Mouse (Mus musculus): ENCODE measurements around the gene Ube2z. TPM values are rescaled to one million over a fixed set of nuclear protein-coding genes. Genes with fewer than 3 reads are reported as not detected.

Ube2z gene
- polyA plus RNA-seq, 1 experiment from 2014 or later, result 22.3 TPM

DNA sequence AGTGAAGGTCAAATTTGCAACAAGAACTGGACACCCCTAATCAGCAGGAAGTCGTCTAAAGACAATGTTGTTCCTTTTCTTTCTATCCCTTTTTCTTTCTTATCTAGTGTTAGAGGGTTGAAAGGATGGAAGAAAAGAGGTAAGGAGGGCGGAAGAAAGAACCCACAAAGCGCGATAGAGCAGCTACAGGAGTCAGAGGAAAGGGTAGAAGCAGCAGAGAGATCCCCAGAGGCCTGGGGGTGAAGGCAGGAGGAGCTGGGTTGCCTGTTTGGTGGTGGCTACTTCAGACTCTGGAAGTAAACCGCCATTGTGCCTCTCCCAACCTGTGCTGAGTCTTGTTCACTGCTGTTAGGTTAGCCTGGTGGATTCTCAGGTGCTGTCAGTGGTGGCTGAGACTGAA is 37.1 kb downstream of the Ube2z start:
- ATAC-seq (ENCODE audit: low FRiP score) (no peak), DNase-seq (ENCODE audit: low spot score, missing footprints) (peak; percentile 75)
- H3K4me1 ChIP-seq (ENCODE audit: control insufficient read depth, insufficient read depth, low read length), result no peaks in the 10 kb centered on the region
- no peaks in the 10 kb centered on the region for H3K36me3 ChIP-seq (ENCODE audit: control insufficient read depth, insufficient read depth, low read length)
- no peak overlapping the region for H3K27ac ChIP-seq (ENCODE audit: low read depth, low read length)
- H3K4me2 ChIP-seq, result no peak overlapping the region
- H3K9me3 ChIP-seq (ENCODE audit: control insufficient read depth, low read length), result no peaks in the 10 kb centered on the region
- no peak overlapping the region for H3K4me3 ChIP-seq (ENCODE audit: low read depth, low read length)
- 65% methylated on average over 5 of the region's 5 CpGs for WGBS
- no peak overlapping the region for H3K9ac ChIP-seq (ENCODE audit: low read length)
- no peaks in the 10 kb centered on the region for H3K27me3 ChIP-seq (ENCODE audit: control insufficient read depth, insufficient read depth, low read length)

DNA sequence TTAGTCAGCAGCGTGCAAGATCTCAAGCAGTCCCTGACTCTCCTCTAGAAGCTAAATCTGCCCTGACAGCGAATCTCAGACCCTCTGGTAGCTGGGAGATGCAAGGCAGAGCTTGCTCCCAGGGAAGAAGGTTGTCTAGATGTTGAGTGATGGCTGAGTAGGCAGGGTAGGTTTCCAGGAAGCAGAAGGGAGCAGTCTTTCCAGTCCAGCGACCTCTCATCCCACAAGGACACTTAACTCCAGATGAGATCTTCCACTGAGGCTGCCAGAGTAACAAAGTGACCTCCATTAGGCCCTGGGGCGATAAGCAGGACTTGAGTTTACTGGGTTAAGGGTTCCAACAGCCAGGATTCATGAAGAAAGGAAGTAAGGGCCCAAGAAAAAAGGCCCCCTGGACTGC is 44.6 kb downstream of the Ube2z start:
- WGBS, result 88% methylated on average over 4 of the region's 4 CpGs
- no peak for ATAC-seq (ENCODE audit: low FRiP score)
- Histone ChIP-seq H3K36me3 (ENCODE audit: control insufficient read depth, insufficient read depth, low read length) (no peaks in the 10 kb centered on the region), H3K4me1 (ENCODE audit: control insufficient read depth, insufficient read depth, low read length) (no peaks in the 10 kb centered on the region), H3K4me3 (ENCODE audit: low read depth, low read length) (no peak overlapping the region), H3K4me2 (no peak overlapping the region), H3K9ac (ENCODE audit: low read length) (no peak overlapping the region), H3K9me3 (ENCODE audit: control insufficient read depth, low read length) (no peaks in the 10 kb centered on the region), H3K27ac (ENCODE audit: low read depth, low read length) (no peak overlapping the region), H3K27me3 (ENCODE audit: control insufficient read depth, insufficient read depth, low read length) (no peaks in the 10 kb centered on the region)
- DNase-seq (ENCODE audit: low spot score, missing footprints), result peak; percentile 61

DNA sequence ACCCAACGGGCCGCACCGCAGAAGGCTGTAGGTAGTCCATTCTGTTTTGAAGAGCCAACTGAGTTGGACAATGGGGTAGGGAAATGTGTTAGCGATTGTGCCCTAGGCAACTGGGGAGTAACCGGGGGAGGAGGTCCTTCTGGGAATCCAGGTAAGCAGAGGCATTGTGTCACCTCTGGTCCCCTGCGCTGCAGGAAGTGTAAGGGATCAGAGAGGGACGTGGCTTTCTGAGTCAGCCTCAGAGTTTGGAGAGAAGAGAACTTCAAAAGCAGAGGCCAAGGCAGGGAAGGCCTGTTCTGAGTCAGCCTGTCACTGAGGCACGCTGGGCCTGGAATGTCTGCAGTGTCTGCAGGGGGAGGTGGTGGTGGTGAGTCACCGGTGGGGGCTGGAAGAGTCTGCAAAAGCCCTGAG is 47.2 kb downstream of the Ube2z start:
- Histone ChIP-seq H3K36me3 (ENCODE audit: control insufficient read depth, insufficient read depth, low read length) (no peaks in the 10 kb centered on the region), H3K4me2 (no peak overlapping the region), H3K9me3 (ENCODE audit: control insufficient read depth, low read length) (no peaks in the 10 kb centered on the region), H3K27ac (ENCODE audit: low read depth, low read length) (no peak overlapping the region), H3K4me3 (ENCODE audit: low read depth, low read length) (no peak overlapping the region), H3K9ac (ENCODE audit: low read length) (no peak overlapping the region), H3K4me1 (ENCODE audit: control insufficient read depth, insufficient read depth, low read length) (0 out of 2 replicates have a peak, but pooled peaks cover under 1% of the 10 kb centered on the region), H3K27me3 (ENCODE audit: control insufficient read depth, insufficient read depth, low read length) (no peaks in the 10 kb centered on the region)
- DNase-seq (ENCODE audit: low spot score, missing footprints), result peak; percentile 85
- 16% methylated on average over 9 of the region's 9 CpGs for WGBS
- no peak for ATAC-seq (ENCODE audit: low FRiP score)

GRCm38 (mm10) chr11:96015421-96015820 is 49.8 kb downstream of the Ube2z start:
- H3K4me1 ChIP-seq (ENCODE audit: control insufficient read depth, insufficient read depth, low read length), result peaks cover 8% of the 10 kb centered on the region; the same call in 1 of the 2 replicates
- ATAC-seq (ENCODE audit: low FRiP score) (no peak), DNase-seq (ENCODE audit: low spot score, missing footprints) (peak; percentile 69)
- no peak overlapping the region for H3K4me2 ChIP-seq
- no peaks in the 10 kb centered on the region for H3K27me3 ChIP-seq (ENCODE audit: control insufficient read depth, insufficient read depth, low read length)
- H3K9ac ChIP-seq (ENCODE audit: low read length), result no peak overlapping the region
- 59% methylated on average over 5 of the region's 5 CpGs for WGBS
- H3K36me3 ChIP-seq (ENCODE audit: control insufficient read depth, insufficient read depth, low read length), result no peaks in the 10 kb centered on the region
- no peak overlapping the region for H3K4me3 ChIP-seq (ENCODE audit: low read depth, low read length)
- H3K9me3 ChIP-seq (ENCODE audit: control insufficient read depth, low read length), result no peaks in the 10 kb centered on the region
- no peak overlapping the region for H3K27ac ChIP-seq (ENCODE audit: low read depth, low read length)

DNA sequence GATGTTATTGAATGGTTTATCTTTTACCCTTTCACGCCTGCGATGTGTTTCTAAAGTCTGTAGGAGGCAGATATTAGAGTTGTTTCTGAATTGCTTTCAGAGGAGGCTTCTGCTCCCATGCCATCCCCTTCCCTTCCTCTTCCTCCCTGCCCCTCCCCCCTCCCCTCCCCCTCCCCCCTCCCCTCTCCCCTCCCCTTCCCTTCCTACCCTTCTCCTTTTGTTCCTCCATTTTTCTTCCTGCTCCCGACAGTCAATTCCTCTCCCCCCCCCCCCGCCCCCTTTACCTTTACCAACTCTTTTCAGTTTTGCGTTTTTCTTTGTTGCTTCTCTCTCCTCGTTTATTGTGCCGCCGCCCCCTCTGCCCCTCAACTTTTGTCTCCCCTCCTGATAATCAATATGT is 53.2 kb downstream of the Ube2z start:
- H3K4me3 ChIP-seq (ENCODE audit: low read depth, low read length), result no peak overlapping the region; the same call in 1 of the 2 replicates

DNA sequence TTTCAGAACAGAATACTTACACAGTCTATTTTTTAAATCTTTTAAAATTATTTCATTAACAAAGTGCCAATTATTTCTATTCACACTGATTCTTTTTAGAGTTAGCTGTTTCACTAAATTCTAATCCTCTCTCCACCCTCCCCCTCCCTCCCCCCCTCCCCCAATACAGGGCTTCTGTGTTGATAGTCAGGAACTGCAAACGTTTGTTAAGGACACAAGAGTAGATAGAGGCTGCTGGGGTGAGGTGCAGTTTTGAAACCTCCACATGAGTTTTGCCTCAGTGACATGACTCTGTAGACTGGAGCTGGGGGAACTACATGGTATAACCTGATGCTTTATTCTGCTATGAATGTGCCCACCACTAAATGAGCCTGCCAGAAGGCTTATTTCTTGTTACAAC is 56.4 kb downstream of the Ube2z start:
- H3K27ac ChIP-seq (ENCODE audit: low read depth, low read length), result no peak overlapping the region
- DNase-seq (ENCODE audit: low spot score, missing footprints), result no peak

More for the DNA sequence above, 53.2 kb downstream of the Ube2z start:
- H3K9me3 ChIP-seq (ENCODE audit: control insufficient read depth, low read length), result no peaks in the 10 kb centered on the region
- peak overlapping the region; percentile 45 for H3K9ac ChIP-seq (ENCODE audit: low read length)
- 3% methylated on average over 3 of the region's 8 CpGs for WGBS
- H3K36me3 ChIP-seq (ENCODE audit: control insufficient read depth, insufficient read depth, low read length), result no peaks in the 10 kb centered on the region
- H3K4me1 ChIP-seq (ENCODE audit: control insufficient read depth, insufficient read depth, low read length), result peaks cover 16% of the 10 kb centered on the region
- peak overlapping the region; percentile 36 for H3K4me2 ChIP-seq
- H3K27ac ChIP-seq (ENCODE audit: low read depth, low read length), result no peak overlapping the region
- H3K27me3 ChIP-seq (ENCODE audit: control insufficient read depth, insufficient read depth, low read length), result no peaks in the 10 kb centered on the region
- ATAC-seq (ENCODE audit: low FRiP score) (no peak), DNase-seq (ENCODE audit: low spot score, missing footprints) (no peak)

GRCm38 (mm10) chr11:96007516-96008235 is 57.5 kb downstream of the Ube2z start:
- Histone ChIP-seq H3K4me1 (ENCODE audit: control insufficient read depth, insufficient read depth, low read length) (peaks cover 15% of the 10 kb centered on the region), H3K9ac (ENCODE audit: low read length) (peak overlapping the region; percentile 100), H3K4me2 (peak overlapping the region; percentile 72), H3K36me3 (ENCODE audit: control insufficient read depth, insufficient read depth, low read length) (no peaks in the 10 kb centered on the region), H3K27ac (ENCODE audit: low read depth, low read length) (peak overlapping the region; percentile 100), H3K9me3 (ENCODE audit: control insufficient read depth, low read length) (no peaks in the 10 kb centered on the region), H3K27me3 (ENCODE audit: control insufficient read depth, insufficient read depth, low read length) (no peaks in the 10 kb centered on the region), H3K4me3 (ENCODE audit: low read depth, low read length) (peak overlapping the region; percentile 97)
- WGBS, result under 1% methylated on average over 33 of the region's 33 CpGs
- DNase-seq (ENCODE audit: low spot score, missing footprints), result peak; percentile 97
- no peak; the same call in 1 of the 2 replicates for ATAC-seq (ENCODE audit: low FRiP score)

More for the DNA sequence above, 56.4 kb downstream of the Ube2z start:
- Histone ChIP-seq H3K27me3 (ENCODE audit: control insufficient read depth, insufficient read depth, low read length) (no peaks in the 10 kb centered on the region), H3K9me3 (ENCODE audit: control insufficient read depth, low read length) (no peaks in the 10 kb centered on the region), H3K4me2 (no peak overlapping the region), H3K4me3 (ENCODE audit: low read depth, low read length) (no peak overlapping the region), H3K9ac (ENCODE audit: low read length) (no peak overlapping the region), H3K4me1 (ENCODE audit: control insufficient read depth, insufficient read depth, low read length) (peaks cover 16% of the 10 kb centered on the region), H3K36me3 (ENCODE audit: control insufficient read depth, insufficient read depth, low read length) (no peaks in the 10 kb centered on the region)
- ATAC-seq (ENCODE audit: low FRiP score), result no peak
- WGBS, result 0% methylated on average over 1 of the region's 1 CpGs

DNA sequence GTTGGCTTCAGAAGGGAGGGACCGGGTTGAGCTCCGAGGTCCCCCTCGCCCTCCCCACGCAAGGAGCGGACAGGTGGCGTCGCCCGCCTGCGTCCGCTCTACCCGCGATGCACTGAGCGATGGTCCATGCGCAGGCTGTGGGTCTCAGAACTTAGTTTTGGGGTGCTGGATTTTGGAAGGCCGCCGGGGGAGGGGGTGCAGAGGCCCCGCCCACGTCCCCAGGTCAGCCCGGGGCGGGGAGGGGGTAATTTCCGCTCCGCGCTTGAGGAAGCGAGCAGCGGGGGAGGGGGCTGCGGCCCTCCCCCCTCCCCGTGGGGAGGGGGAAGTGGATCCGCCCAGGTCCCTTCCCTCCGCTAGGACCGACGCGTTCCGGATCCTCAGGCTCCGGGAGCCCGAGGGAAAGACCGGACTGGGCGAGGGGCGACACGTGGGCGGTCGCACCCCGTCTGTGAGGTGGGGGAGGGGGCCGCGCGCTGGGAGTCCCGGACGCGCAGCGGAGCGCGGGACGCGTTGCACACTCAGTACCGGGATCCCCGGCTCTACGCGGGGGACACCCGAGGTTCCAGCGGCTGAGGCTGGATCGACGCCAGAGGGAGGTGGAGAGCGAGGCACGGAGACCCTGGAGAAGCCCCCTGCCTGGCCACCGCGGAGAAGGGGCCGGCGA is 58.2 kb downstream of the Ube2z start:
- Histone ChIP-seq H3K36me3 (ENCODE audit: control insufficient read depth, insufficient read depth, low read length) (no peaks in the 10 kb centered on the region), H3K9me3 (ENCODE audit: control insufficient read depth, low read length) (no peaks in the 10 kb centered on the region), H3K27me3 (ENCODE audit: control insufficient read depth, insufficient read depth, low read length) (no peaks in the 10 kb centered on the region), H3K27ac (ENCODE audit: low read depth, low read length) (peak overlapping the region; percentile 100), H3K4me1 (ENCODE audit: control insufficient read depth, insufficient read depth, low read length) (peaks cover 16% of the 10 kb centered on the region), H3K9ac (ENCODE audit: low read length) (peak overlapping the region; percentile 100), H3K4me3 (ENCODE audit: low read depth, low read length) (peak overlapping the region; percentile 97), H3K4me2 (peak overlapping the region; percentile 72)
- DNase-seq (ENCODE audit: low spot score, missing footprints) (peak; percentile 98), ATAC-seq (ENCODE audit: low FRiP score) (peak; percentile 87)
- 1% methylated on average over 56 of the region's 67 CpGs for WGBS

DNA sequence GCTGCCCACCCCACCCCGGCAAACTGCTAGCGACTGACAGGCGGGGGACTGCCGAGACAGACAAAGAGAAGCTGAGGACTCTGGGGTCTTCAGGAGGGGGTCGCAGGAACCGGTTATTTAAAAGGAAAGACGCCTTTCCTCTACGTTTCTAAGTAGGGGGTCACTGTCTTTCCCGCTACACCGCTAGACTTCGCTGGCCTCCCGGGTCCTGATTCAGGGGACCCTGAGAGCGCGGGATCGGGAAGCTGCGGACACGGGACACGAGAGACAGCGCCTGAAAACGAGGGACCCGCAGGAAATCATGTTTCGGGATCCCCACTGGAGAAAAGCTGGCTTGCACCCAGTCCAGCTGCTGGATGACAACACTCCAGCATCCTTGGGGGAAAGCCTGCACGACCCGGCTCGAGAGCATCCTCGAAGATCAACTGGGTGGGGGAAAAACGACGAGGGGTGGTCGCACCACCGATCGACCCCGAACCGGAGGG is 58.8 kb downstream of the Ube2z start:
- under 1% methylated on average over 33 of the region's 33 CpGs for WGBS
- Histone ChIP-seq H3K27me3 (ENCODE audit: control insufficient read depth, insufficient read depth, low read length) (no peaks in the 10 kb centered on the region), H3K27ac (ENCODE audit: low read depth, low read length) (peak overlapping the region; percentile 100), H3K36me3 (ENCODE audit: control insufficient read depth, insufficient read depth, low read length) (no peaks in the 10 kb centered on the region), H3K4me1 (ENCODE audit: control insufficient read depth, insufficient read depth, low read length) (peaks cover 22% of the 10 kb centered on the region), H3K4me3 (ENCODE audit: low read depth, low read length) (peak overlapping the region; percentile 97), H3K9ac (ENCODE audit: low read length) (peak overlapping the region; percentile 100), H3K4me2 (peak overlapping the region; percentile 72), H3K9me3 (ENCODE audit: control insufficient read depth, low read length) (no peaks in the 10 kb centered on the region)
- ATAC-seq (ENCODE audit: low FRiP score) (peak; percentile 58), DNase-seq (ENCODE audit: low spot score, missing footprints) (peak; percentile 98)

Data from midbrain, embryonic 11.5 days (tissue).